Mouse (Mus musculus): ENCODE data around the gene Isg15. TPM values are rescaled to one million over a fixed set of nuclear protein-coding genes. Genes with fewer than 3 reads are reported as not detected.

Gene Isg15
- total and polyA plus RNA-seq, 3 experiments, result 3.2 to 6.9 (median 4.5) TPM

DNA sequence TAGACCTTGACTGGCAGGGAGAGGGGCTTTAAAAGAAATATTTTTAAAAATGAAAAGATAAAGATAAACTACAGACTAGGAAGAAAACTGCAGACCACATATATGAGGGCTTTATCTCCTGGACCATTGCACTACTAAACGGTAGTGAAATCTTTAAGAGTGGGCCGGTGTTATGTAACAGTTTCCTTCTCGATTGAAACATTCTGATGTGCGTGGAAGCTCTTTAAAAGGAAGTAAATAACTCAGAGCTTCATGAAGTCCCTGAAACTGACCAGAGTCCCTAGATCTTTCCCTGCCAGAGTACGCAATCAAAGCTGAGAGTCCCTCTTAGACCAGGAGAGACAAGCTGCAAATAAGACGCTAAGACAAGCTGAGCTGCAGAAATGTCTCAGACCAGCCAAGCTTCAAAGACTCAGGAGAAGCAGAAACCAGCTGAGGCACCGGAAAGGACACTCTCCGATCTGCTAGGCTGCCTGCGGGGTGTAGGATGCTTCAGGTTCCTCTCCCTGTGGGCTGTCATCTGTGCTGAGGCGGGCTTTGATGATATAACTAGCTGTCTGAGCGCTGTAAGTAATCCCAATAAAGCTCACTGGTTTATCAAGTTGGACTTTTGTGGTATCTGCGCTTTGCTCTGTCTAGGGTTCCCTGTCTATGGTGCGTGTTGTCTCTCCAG is 9.5 kb upstream of the Isg15 start:
- 65% methylated on average over 13 of the region's 13 CpGs for WGBS
- H3K36me3 ChIP-seq (ENCODE audit: control insufficient read depth, insufficient read depth, low read length), result peaks cover 2% of the 10 kb centered on the region; the same call in 1 of the 2 replicates
- no peaks in the 10 kb centered on the region for H3K79me2 ChIP-seq (replicated peaks; ENCODE audit: control insufficient read depth, insufficient read depth, low read length)
- H3K27me3 ChIP-seq (ENCODE audit: control insufficient read depth, insufficient read depth, low read length), result no peaks in the 10 kb centered on the region
- intact Hi-C loops (cut with DNase I), result no loop called here
- no peak overlapping the region for H3K9ac ChIP-seq (ENCODE audit: low read depth, low read length)
- no peak overlapping the region for H3K27ac ChIP-seq
- no peak overlapping the region for H3K4me3 ChIP-seq
- DNase-seq, result no peak
- H3K4me1 ChIP-seq (ENCODE audit: control insufficient read depth, insufficient read depth, low read length), result peaks cover 3% of the 10 kb centered on the region
- TF ChIP-seq EP300 (IDR thresholded peaks at IDR 0.05; ENCODE audit: insufficient read depth, low read depth, low read length) (no peak), CTCF (IDR thresholded peaks at IDR 0.05) (no peak), POLR2A (IDR thresholded peaks at IDR 0.05; ENCODE audit: insufficient read depth, low read depth, low read length) (no peak)

DNA sequence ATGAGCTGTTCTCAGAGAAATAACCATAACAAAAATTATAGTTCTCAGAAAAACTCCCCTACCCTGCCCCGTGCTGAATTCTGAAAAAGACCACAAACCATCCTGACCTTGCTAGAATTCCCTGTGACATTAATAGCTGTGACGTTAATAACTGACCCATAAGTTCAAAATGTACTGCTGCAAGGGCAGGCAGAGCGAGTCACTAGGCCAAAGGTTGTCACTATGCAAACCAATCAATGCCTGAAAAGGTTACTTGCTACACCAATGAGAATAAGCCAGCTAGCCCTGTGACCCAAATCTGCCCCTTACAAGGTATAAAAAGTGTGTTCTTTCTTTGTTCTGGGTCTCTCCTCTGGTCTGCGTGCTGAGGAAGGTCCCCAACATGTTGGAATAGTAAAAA is 8.3 kb upstream of the Isg15 start:
- H3K27ac ChIP-seq, result no peak overlapping the region
- DNase-seq, result no peak
- WGBS, result 92% methylated on average over 4 of the region's 4 CpGs
- no peaks in the 10 kb centered on the region for H3K79me2 ChIP-seq (replicated peaks; ENCODE audit: control insufficient read depth, insufficient read depth, low read length)
- TF ChIP-seq POLR2A (IDR thresholded peaks at IDR 0.05; ENCODE audit: insufficient read depth, low read depth, low read length) (no peak), CTCF (IDR thresholded peaks at IDR 0.05) (no peak)
- peaks cover 7% of the 10 kb centered on the region for H3K4me1 ChIP-seq (ENCODE audit: control insufficient read depth, insufficient read depth, low read length)
- H3K4me3 ChIP-seq, result no peak overlapping the region
- H3K9ac ChIP-seq (ENCODE audit: low read depth, low read length), result no peak overlapping the region
- H3K27me3 ChIP-seq (ENCODE audit: control insufficient read depth, insufficient read depth, low read length), result no peaks in the 10 kb centered on the region
- peaks cover 2% of the 10 kb centered on the region; the same call in 1 of the 2 replicates for H3K36me3 ChIP-seq (ENCODE audit: control insufficient read depth, insufficient read depth, low read length)
- intact Hi-C loops (cut with DNase I), result no loop called here

DNA sequence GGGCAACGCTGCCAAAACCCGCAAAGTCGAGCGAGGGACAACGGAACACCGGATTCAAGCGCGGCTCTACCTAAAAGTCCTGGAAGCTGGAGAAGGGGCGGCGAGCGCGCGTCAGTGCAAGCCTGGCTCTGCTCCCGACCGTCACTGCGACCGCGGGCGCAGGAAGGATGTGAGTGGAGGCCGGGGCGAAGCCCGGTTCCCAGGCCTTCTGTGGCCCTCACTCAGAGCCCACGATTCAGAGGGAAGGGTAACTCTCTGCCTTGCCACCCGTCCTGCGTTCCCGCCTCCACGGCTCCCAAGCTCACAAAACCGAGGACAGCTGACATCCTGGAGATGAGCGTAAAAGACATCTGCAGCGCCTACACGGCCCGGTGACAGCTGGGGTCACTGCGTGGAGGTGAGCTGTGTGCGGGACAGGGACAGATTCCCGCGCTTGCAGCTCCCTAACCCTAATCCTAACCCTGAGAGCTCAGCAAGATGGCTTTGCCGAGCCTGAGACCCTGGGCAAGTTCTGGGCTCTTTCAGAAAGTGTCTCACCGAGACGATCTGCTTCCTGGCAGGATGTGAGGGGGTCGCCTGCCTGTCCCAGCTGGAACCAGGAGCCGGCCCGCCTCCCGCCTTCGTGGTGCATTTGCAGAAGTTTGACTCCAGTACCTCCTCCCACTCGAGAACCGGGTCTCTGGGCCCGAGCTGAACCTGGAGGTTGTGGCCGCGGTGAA is 3.0 kb upstream of the Isg15 start:
- Histone ChIP-seq H3K27ac (peak overlapping the region; percentile 91), H3K4me1 (ENCODE audit: control insufficient read depth, insufficient read depth, low read length) (peaks cover 16% of the 10 kb centered on the region), H3K9ac (ENCODE audit: low read depth, low read length) (peak overlapping the region; percentile 81), H3K79me2 (replicated peaks; ENCODE audit: control insufficient read depth, insufficient read depth, low read length) (no peaks in the 10 kb centered on the region), H3K4me3 (peak overlapping the region; percentile 80), H3K36me3 (ENCODE audit: control insufficient read depth, insufficient read depth, low read length) (peaks cover 2% of the 10 kb centered on the region; the same call in 1 of the 2 replicates), H3K27me3 (ENCODE audit: control insufficient read depth, insufficient read depth, low read length) (no peaks in the 10 kb centered on the region)
- DNase-seq, result peak; percentile 32 to 55
- WGBS, result 2% methylated on average over 49 of the region's 49 CpGs
- no peak for TF ChIP-seq POLR2A (IDR thresholded peaks at IDR 0.05; ENCODE audit: insufficient read depth, low read depth, low read length)
- no peak for TF ChIP-seq EP300 (IDR thresholded peaks at IDR 0.05; ENCODE audit: insufficient read depth, low read depth, low read length)
- no peak for TF ChIP-seq CTCF (IDR thresholded peaks at IDR 0.05)
- intact Hi-C loops (cut with DNase I), result loop anchor here (2.0 kb wide), 2 partner anchors 31 to 95 kb away; partner anchors contain the start of genes 9430015G10Rik and Plekhn1

DNA sequence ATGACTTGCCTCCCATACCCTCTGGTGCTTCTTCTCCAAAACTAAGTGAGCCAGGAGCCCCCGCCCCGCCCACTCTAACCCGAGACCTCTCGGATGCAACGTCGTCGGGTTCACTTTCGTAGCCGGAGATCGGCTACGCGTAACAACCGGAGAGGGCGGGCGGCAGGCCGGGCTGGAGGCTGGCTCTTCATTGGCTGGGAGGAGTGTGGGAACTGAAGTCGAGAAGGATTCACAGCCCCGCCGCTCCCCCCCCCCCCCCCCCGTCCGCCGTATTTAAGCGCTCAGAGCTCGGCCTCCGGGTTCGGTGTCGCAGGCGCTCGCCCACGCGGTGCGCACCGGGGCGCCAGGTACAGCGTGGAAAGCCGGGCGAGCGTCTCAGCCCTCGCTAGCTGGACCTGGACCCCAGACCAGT is 2.4 kb upstream of the Isg15 start, which contains the start of gene AW011738:
AW011738 (plus strand) TSS at position 304 of the 412 bp plus-strand sequence.
- Histone ChIP-seq H3K27ac (peak within 1 kb of the TSS; percentile 91), H3K79me2 (replicated peaks; ENCODE audit: control insufficient read depth, insufficient read depth, low read length) (no peaks in the 10 kb centered on the region), H3K4me1 (ENCODE audit: control insufficient read depth, insufficient read depth, low read length) (peaks cover 18% of the 10 kb centered on the region), H3K27me3 (ENCODE audit: control insufficient read depth, insufficient read depth, low read length) (no peaks in the 10 kb centered on the region), H3K36me3 (ENCODE audit: control insufficient read depth, insufficient read depth, low read length) (peaks cover 2% of the 10 kb centered on the region; the same call in 1 of the 2 replicates), H3K4me3 (peak within 1 kb of the TSS; percentile 80), H3K9ac (ENCODE audit: low read depth, low read length) (peak within 1 kb of the TSS; percentile 81)
- intact Hi-C loops (cut with DNase I), result loop anchor here (2.0 kb wide), 2 partner anchors 32 to 94 kb away; partner anchors contain the start of genes 9430015G10Rik and Plekhn1
- TF ChIP-seq CTCF (IDR thresholded peaks at IDR 0.05) (no peak), EP300 (IDR thresholded peaks at IDR 0.05; ENCODE audit: insufficient read depth, low read depth, low read length) (no peak), POLR2A (IDR thresholded peaks at IDR 0.05; ENCODE audit: insufficient read depth, low read depth, low read length) (peak; percentile 71; the same call in 1 of the 2 replicates)
- peak; percentile 83 to 87 for DNase-seq
- WGBS, result under 1% methylated on average over 36 of the region's 39 CpGs

DNA sequence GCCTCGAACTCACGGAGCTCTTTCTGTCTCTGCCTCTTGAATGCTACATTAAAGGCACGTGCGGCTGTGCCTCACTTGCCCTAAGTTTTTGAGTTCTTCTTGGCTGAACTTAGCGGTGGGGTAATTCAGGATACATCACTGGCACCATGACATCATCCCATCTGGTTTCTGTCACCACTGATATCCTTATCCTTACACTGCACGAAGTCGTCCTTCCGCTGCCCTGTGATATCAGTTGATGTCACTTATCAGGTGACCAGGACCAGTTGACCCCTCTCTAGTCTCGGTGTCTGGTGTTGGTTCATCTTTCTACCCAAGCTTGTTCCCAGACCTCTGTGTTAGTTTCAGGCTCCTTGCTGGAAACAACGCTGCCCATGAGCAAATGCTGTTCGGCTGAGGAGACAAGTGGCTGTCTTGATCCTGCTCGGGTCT is 1.9 kb upstream of the Isg15 start:
- H3K79me2 ChIP-seq (replicated peaks; ENCODE audit: control insufficient read depth, insufficient read depth, low read length), result no peaks in the 10 kb centered on the region
- H3K4me1 ChIP-seq (ENCODE audit: control insufficient read depth, insufficient read depth, low read length), result peaks cover 18% of the 10 kb centered on the region
- peak overlapping the region; percentile 54 for H3K9ac ChIP-seq (ENCODE audit: low read depth, low read length)
- H3K36me3 ChIP-seq (ENCODE audit: control insufficient read depth, insufficient read depth, low read length), result peaks cover 2% of the 10 kb centered on the region; the same call in 1 of the 2 replicates
- peak overlapping the region; percentile 91 for H3K27ac ChIP-seq
- peak in 1 of 2 experiments; percentile 37 for DNase-seq
- intact Hi-C loops (cut with DNase I), result loop anchor here (2.0 kb wide), 2 partner anchors 32 to 94 kb away; partner anchors contain the start of genes 9430015G10Rik and Plekhn1
- 14% methylated on average over 12 of the region's 12 CpGs for whole genome bisulfite sequencing
- TF ChIP-seq POLR2A (IDR thresholded peaks at IDR 0.05; ENCODE audit: insufficient read depth, low read depth, low read length) (no peak), EP300 (IDR thresholded peaks at IDR 0.05; ENCODE audit: insufficient read depth, low read depth, low read length) (no peak), CTCF (IDR thresholded peaks at IDR 0.05) (no peak)
- no peaks in the 10 kb centered on the region for H3K27me3 ChIP-seq (ENCODE audit: control insufficient read depth, insufficient read depth, low read length)
- peak overlapping the region; percentile 80 for H3K4me3 ChIP-seq
